Mouse (Mus musculus) intestine, embryonic 16.5 days (tissue): ENCODE results near the gene Gng7. TPM values are rescaled to one million over a fixed set of nuclear protein-coding genes. Genes with fewer than 3 reads are reported as not detected.

Source experiments
- ATAC-seq: fragments of 200-750 bp; cut with Nextera tagmentation; 2 replicates; pipeline ENCODE4 v1.8.0; 2017; ENCODE audit warnings: moderate TSS enrichment, moderate library complexity
- H3K27ac ChIP-seq: fragments of 300-500 bp; sonication (generic); 2 replicates; pipeline ENCODE4 v1.5.1; 2014; ENCODE audit warnings: mild to moderate bottlenecking, low read length
- H3K27me3 ChIP-seq: fragments of 300-500 bp; sonication (generic); replicated peaks from 2 replicates; pipeline ENCODE4 v1.6.1; 2014; ENCODE audit warnings: low read length, control low read depth, mixed read lengths; ENCODE audit not compliant: control insufficient read depth, insufficient read depth
- H3K36me3 ChIP-seq: fragments of 300-500 bp; sonication (generic); 2 replicates; pipeline ENCODE4 v1.6.1; 2014; ENCODE audit warnings: low read length, control low read depth; ENCODE audit not compliant: control insufficient read depth, insufficient read depth
- H3K4me1 ChIP-seq: fragments of 300-500 bp; sonication (generic); 2 replicates; pipeline ENCODE4 v1.6.1; 2014; ENCODE audit warnings: low read length, control low read depth, mixed read lengths; ENCODE audit not compliant: control insufficient read depth, insufficient read depth
- H3K4me2 ChIP-seq: fragments of 300-500 bp; sonication (generic); 2 replicates; pipeline ENCODE4 v1.6.1; 2014; ENCODE audit warnings: low read depth, low read length, control low read depth
- H3K4me3 ChIP-seq: fragments of 300-500 bp; sonication (generic); 2 replicates; pipeline ENCODE4 v1.5.1; 2014; ENCODE audit warnings: mild to moderate bottlenecking, low read length
- H3K9ac ChIP-seq: fragments of 300-500 bp; sonication (generic); 2 replicates; pipeline ENCODE4 v1.6.1; 2014; ENCODE audit warnings: low read depth, low read length
- H3K9me3 ChIP-seq: fragments of 300-500 bp; sonication (generic); 2 replicates; pipeline ENCODE4 v1.6.1; 2016; ENCODE audit warnings: low read length, control low read depth; ENCODE audit not compliant: control insufficient read depth
- WGBS: fragments of 180-500 bp; shearing (Covaris S2); extraction: QIAGEN DNeasy Blood & Tissue Kit; methylation state at CpG from one replicate; pipeline ENCODE4 v1.1.7; 2014; 5-methylcytosine and 5-hydroxymethylcytosine counted together
- polyA plus RNA-seq: library from polyadenylated mRNA; unstranded; fragments of >200 nt; fragmentation: Nextera tagmentation; extraction: Ambion mirVana; gene quantifications from 2 replicates; pipeline ENCODE4 v1.2.1, GENCODE M21; 2015

Gene Gng7
- polyA plus RNA-seq, 1 experiment from 2014 or later: 3.6 TPM

DNA sequence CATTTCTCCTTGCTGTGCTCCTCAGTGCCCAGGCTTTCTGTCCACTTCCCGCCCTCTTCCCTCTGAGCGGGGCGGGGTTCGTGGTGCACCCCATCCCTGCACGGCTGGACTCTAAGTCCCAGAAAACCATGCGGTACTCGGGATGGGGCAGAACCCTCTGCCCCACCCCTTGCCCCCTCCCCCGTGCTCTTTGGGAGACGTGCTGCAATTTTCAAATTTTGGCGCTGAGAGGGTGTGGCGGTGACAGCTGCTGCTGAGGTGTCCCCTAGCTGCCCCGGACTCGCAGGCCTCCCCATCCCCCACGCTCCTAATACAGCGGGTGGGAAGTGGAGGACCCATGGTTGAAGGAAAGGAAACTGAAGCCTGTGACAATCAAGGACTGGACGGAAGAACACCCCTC, 92.8 kb downstream of the Gng7 start:
- peak overlapping the region; percentile 60 for H3K9ac ChIP-seq
- peak overlapping the region; percentile 19; the same call in 1 of the 2 replicates for H3K27ac ChIP-seq
- 9% methylated on average over 16 of the region's 16 CpGs for WGBS

DNA sequence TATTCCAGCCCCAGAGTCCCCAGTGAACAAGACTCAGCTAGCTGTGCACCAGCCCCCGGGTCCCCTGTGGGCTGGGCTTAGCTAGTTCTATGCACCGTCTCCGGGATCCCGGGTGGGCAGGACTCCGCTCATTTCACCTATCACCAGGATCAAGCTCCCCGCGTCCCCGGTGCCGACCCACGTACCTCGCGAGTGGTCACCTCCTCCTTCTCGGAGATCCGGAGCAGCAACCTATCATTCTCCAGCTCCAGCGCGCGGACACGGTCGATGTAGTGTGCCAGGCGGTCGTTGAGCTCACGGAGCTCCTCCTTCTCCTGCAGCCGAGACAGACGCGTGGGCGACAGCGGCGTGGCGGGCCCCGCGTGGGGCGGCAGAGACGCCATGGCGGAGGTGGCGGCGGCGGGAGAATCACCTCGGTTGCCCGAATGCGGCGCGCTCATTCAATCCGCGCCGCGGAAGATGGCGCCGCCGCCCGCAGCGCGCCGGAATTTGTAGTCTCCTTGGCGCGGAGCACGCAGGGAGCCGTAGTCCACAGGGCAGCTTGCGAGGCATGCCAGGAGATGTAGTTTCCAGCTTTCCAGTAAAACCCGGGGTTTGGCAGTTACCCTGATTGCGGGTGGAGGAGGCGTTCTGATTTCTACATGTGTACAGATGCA, 96.8 kb downstream of the Gng7 start, which contains the start of gene Lmnb2:
Gene Lmnb2 (minus strand): TSS at position 467 of the 656 bp plus-strand sequence.
- H3K9ac ChIP-seq: peak within 1 kb of the TSS; percentile 95
- under 1% methylated on average over 61 of the region's 61 CpGs for WGBS
- peak within 1 kb of the TSS; percentile 84 for H3K27ac ChIP-seq
- peaks cover 37% of the 10 kb centered on the region for H3K4me1 ChIP-seq
- peak within 1 kb of the TSS; percentile 94 for H3K4me3 ChIP-seq
- ATAC-seq: peak; percentile 57
- 0 out of 2 replicates have a peak, but pooled peaks cover under 1% of the 10 kb centered on the region for H3K36me3 ChIP-seq
- no peaks in the 10 kb centered on the region for H3K9me3 ChIP-seq
- no peaks in the 10 kb centered on the region for H3K27me3 ChIP-seq
- peak within 1 kb of the TSS; percentile 97 for H3K4me2 ChIP-seq

More for the DNA sequence above, 92.8 kb downstream of the Gng7 start:
- ATAC-seq: 0 out of 2 replicates have a peak, but pooled peaks have one; percentile 27
- Histone ChIP-seq H3K4me2 (peak overlapping the region; percentile 55), H3K27me3 (no peaks in the 10 kb centered on the region), H3K4me3 (peak overlapping the region; percentile 38), H3K36me3 (no peaks in the 10 kb centered on the region), H3K4me1 (peaks cover 11% of the 10 kb centered on the region; the same call in 1 of the 2 replicates), H3K9me3 (no peaks in the 10 kb centered on the region)

DNA sequence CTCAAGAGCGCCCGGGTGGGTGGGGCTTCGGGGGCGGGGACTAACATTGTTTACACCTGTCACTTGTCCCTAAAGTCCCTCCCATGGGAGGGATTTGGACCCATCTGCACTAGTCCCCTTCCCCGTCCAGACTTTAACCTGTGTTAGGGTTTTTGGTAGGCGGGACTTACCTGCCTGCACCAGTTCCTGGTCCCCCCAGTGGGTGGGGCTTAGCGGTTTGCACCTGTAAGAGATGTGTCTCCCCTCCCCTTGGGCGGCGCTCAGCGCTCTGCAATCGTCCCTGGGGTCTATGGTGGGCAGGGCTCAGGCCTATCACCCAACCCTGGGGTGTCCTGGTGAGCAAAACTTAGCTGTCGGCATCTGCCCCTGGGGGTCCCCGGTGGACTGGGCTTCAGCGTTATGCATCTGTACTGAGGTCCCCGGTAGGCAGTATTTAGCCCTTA, 97.4 kb downstream of the Gng7 start:
- Histone ChIP-seq H3K9me3 (no peaks in the 10 kb centered on the region), H3K4me3 (peak overlapping the region; percentile 94), H3K36me3 (0 out of 2 replicates have a peak, but pooled peaks cover 5% of the 10 kb centered on the region), H3K4me2 (peak overlapping the region; percentile 97), H3K27me3 (no peaks in the 10 kb centered on the region), H3K4me1 (peaks cover 37% of the 10 kb centered on the region), H3K27ac (peak overlapping the region; percentile 84), H3K9ac (peak overlapping the region; percentile 95)
- under 1% methylated on average over 15 of the region's 15 CpGs for WGBS
- ATAC-seq: peak; percentile 60

DNA sequence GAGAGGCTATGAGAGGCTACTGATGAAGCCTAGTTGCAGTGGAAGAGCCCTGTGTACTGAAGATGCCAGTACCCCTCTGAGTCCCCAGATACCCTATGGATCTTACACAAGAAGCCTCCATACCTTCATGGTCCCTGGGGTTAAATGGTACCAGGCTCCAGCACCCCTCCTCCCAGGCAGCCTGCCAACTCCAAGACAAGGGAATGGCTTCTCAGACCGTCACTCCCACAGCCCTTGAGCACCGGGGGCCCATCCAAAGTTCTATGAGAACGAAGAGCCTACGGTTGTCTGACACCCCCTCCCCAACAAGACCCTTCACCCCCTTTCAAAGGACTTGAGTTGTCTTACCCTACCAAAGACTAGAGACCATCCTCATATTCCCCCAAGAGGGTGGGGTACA, 99.0 kb downstream of the Gng7 start:
- WGBS: 85% methylated on average over 4 of the region's 4 CpGs
- Histone ChIP-seq H3K4me2 (no peak overlapping the region), H3K4me3 (no peak overlapping the region), H3K27ac (no peak overlapping the region), H3K4me1 (peaks cover 31% of the 10 kb centered on the region), H3K36me3 (0 out of 2 replicates have a peak, but pooled peaks cover 5% of the 10 kb centered on the region), H3K27me3 (no peaks in the 10 kb centered on the region), H3K9me3 (no peaks in the 10 kb centered on the region), H3K9ac (no peak overlapping the region)
- no peak for ATAC-seq

DNA sequence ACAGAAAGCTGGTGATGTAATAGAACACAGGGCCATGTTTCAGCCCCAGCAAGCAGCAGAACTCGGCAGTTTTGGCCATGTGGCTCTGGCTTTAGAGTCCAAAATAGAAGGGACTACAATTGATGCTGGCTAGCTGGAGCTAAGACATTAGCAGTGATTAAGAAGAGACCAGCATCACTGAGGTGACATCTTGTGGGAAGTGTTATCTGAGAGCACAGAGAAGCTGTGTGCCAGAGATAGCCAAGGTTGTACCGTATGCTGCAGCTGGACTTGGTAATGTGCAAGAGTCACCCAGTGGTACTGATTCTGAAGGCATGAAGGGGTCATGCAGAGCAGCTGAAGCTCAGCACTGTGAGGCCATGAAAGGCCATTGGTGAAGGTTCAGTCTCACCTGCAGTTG, 99.5 kb downstream of the Gng7 start:
- WGBS: 73% methylated on average over 2 of the region's 2 CpGs
- Histone ChIP-seq H3K27ac (no peak overlapping the region), H3K9me3 (no peaks in the 10 kb centered on the region), H3K9ac (no peak overlapping the region), H3K4me2 (no peak overlapping the region), H3K36me3 (0 out of 2 replicates have a peak, but pooled peaks cover 5% of the 10 kb centered on the region), H3K4me1 (peaks cover 31% of the 10 kb centered on the region), H3K4me3 (no peak overlapping the region), H3K27me3 (no peaks in the 10 kb centered on the region)
- ATAC-seq: no peak

DNA sequence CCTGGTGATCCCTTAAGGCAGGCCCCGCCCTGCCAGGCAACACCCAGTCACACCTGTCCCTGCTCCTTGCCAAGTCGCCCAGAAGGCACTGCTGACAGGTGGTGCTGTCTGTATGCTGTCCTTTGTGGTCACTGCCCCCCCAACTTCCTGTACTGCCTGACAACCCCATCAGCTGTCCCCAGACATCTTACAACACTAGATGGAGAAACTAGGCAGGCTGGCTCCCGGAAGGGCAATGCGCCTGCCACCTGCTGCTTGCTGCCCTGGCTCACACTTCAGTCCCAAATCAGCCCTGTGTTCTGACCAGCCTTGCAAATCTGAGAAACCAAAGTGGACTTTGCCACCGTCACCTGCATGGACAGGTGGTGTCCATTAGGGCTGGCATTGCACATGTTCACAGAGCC, 100.5 kb downstream of the Gng7 start:
- Histone ChIP-seq H3K27me3 (no peaks in the 10 kb centered on the region), H3K4me3 (no peak overlapping the region), H3K27ac (peak overlapping the region; percentile 63), H3K4me2 (no peak overlapping the region), H3K9ac (no peak overlapping the region), H3K4me1 (peaks cover 31% of the 10 kb centered on the region), H3K9me3 (no peaks in the 10 kb centered on the region), H3K36me3 (peaks cover 9% of the 10 kb centered on the region; the same call in 1 of the 2 replicates)
- peak; percentile 54 for ATAC-seq
- 73% methylated on average over 5 of the region's 5 CpGs for WGBS

DNA sequence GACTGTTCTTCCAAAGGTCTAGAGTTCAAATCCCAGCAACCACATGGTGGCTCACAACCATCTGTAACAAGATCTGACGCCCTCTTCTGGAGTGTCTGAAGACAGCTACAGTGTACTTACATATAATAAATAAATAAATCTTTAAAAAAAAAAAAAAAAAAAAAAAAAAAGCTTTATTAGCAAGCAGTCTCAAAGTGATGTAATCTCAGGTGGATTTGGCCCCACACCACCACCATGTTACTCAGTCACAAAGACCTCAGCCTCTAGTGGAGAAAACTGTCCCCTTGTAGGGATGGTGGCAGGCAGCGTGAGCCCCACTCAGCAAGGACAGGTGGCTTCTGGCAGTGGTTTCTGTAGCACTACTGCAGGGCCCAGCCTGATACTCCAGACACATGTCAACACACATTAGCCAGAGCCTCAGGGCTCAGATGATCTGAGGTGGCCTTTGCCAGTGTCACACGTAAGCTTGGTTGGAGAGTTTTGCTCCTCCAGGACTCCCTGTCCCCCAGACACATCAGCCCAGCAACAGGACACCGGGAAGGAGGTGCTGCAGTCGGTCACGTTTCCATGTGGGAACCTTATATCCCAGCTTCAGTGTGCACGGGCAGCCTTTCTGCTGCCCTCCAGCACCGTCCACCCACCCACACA, 101.3 kb downstream of the Gng7 start:
- H3K9ac ChIP-seq: 0 out of 2 replicates have a peak overlapping the region, but pooled peaks have one; percentile 29
- H3K4me1 ChIP-seq: peaks cover 31% of the 10 kb centered on the region
- ATAC-seq: no peak
- no peaks in the 10 kb centered on the region for H3K9me3 ChIP-seq
- 89% methylated on average over 7 of the region's 8 CpGs for WGBS
- peak overlapping the region; percentile 63 for H3K27ac ChIP-seq
- H3K27me3 ChIP-seq: no peaks in the 10 kb centered on the region
- no peak overlapping the region for H3K4me2 ChIP-seq
- H3K4me3 ChIP-seq: no peak overlapping the region
- peaks cover 16% of the 10 kb centered on the region; the same call in 1 of the 2 replicates for H3K36me3 ChIP-seq

DNA sequence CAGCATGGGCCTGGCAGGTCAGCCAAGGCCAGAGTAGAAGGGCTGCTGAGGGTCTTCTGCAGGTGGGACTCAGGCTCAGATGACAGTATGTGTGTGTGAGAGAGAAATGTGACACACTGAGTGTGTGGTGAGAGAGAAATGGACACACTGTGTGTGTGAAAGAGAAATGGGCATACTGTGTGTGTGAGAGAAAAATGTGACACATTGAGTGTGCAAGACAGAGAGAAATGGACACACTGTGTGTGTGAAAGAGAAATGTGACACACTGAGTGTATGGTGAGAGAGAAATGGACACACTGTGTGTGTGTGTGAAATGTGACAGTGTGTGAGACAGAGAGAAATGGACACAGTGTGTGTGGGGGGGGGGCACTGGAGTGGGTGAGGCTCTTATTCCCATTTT, 102.9 kb downstream of the Gng7 start:
- Histone ChIP-seq H3K36me3 (peaks cover 23% of the 10 kb centered on the region; the same call in 1 of the 2 replicates), H3K4me1 (peaks cover 25% of the 10 kb centered on the region), H3K27me3 (no peaks in the 10 kb centered on the region), H3K4me2 (no peak overlapping the region), H3K9me3 (no peaks in the 10 kb centered on the region), H3K4me3 (no peak overlapping the region), H3K27ac (no peak overlapping the region), H3K9ac (no peak overlapping the region)
- no peak for ATAC-seq

DNA sequence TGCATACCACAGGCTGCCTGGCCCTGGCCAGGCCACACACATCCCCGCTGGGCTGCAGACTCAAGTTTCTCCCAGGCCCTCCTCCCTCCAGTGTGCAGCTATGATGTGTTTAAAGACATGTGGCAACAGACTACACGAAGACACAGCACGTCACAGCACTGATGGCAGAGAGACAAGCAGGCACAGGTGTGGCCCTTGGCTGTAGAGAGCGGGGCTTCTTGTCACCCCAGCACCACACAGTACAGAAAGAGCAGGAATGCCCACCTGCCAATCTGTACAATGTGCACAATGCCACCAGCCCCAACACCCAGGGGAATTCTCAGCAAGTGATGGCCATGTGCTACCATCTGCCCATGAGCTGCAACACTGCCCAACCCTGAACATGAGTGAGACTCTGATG, 103.4 kb downstream of the Gng7 start:
- Histone ChIP-seq H3K27ac (no peak overlapping the region), H3K27me3 (no peaks in the 10 kb centered on the region), H3K9me3 (no peaks in the 10 kb centered on the region), H3K4me2 (no peak overlapping the region), H3K4me1 (peaks cover 21% of the 10 kb centered on the region), H3K4me3 (no peak overlapping the region), H3K36me3 (peaks cover 24% of the 10 kb centered on the region), H3K9ac (no peak overlapping the region)
- ATAC-seq: no peak
- 93% methylated on average over 4 of the region's 4 CpGs for WGBS
